Mouse (Mus musculus) forebrain, embryonic 10.5 days (tissue): ENCODE results near the gene Gprin2. TPM values are rescaled to one million over a fixed set of nuclear protein-coding genes. Genes with fewer than 3 reads are reported as not detected.

ENCODE experiments used
- DNase-seq: peaks from one replicate; pipeline ENCODE4 v3.0.0-alpha.2; 2017; ENCODE audit warnings: low spot score; ENCODE audit errors: extremely low spot score
- H3K27ac ChIP-seq: fragments of 300-500 bp; sonication (generic); 2 replicates; pipeline ENCODE4 v1.5.1; 2016; ENCODE audit warnings: mild to moderate bottlenecking
- H3K27me3 ChIP-seq: fragments of 300-500 bp; sonication (generic); 2 replicates; pipeline ENCODE4 v1.6.1; 2016; ENCODE audit warnings: mild to moderate bottlenecking; ENCODE audit not compliant: poor library complexity, severe bottlenecking
- H3K36me3 ChIP-seq: fragments of 300-500 bp; sonication (generic); replicated peaks from 2 replicates; pipeline ENCODE4 v1.6.1; 2016; ENCODE audit warnings: mild to moderate bottlenecking, moderate library complexity
- H3K4me1 ChIP-seq: fragments of 300-500 bp; sonication (generic); 2 replicates; pipeline ENCODE4 v1.6.1; 2016
- H3K4me3 ChIP-seq: fragments of 300-500 bp; sonication (generic); 2 replicates; pipeline ENCODE4 v1.5.1; 2016; ENCODE audit warnings: mild to moderate bottlenecking, moderate library complexity
- H3K9me3 ChIP-seq: fragments of 300-500 bp; sonication (generic); 2 replicates; pipeline ENCODE4 v1.6.1; 2016; ENCODE audit warnings: mild to moderate bottlenecking, moderate library complexity
- WGBS: fragments of 180-500 bp; shearing (Covaris S2); methylation state at CpG from one replicate; pipeline ENCODE4 v1.1.7; 2016; 5-methylcytosine and 5-hydroxymethylcytosine counted together
- polyA plus RNA-seq: library from polyadenylated mRNA; unstranded; fragments of >200 nt; fragmentation: Nextera tagmentation; extraction: Ambion mirVana; gene quantifications from 2 replicates; pipeline ENCODE4 v1.2.1, GENCODE M21; 2016

The Gprin2 gene
- polyA plus RNA-seq: 0.32 and 0.33 TPM in 2 replicates

DNA sequence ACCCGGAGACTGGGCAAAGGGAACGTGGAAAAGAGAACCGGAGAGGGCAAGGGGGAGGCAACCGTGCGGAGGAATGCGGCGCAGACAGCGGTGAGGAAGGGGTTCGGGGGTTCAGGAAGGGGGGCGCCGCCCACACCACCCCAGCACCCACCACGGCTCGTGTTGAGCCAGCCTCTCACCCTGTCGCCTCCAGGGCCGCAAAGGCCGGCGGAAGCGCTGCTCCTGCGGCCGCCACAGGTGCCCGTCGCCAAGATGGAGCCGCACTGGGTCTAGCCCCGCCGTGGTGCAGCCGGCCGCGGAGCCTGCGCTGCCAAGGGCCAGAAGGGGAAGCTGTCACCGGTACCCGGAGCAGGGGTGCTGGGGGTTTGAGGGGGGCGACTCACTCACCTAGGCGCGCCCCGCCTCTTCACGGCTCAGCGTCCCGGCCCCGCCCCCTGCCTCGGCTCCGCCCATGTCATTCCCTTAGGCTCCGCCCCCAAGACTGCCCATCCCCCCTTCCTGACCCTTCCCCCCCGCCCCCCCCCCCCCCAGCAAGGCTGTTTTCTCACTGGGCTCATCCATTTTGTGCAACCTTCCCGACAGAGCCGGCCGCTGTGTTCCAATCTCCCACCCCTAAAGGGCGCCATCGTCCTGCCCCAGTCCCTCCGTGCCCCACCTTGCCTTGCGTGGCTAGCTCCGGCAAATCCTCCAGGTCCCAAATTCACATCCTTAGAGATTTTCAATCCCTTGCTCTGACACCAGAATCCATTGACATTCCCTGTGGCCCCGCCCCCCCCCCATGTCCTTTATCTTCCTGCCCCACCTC lies at the start of gene Gprin2:
TSS of gene Gprin2 (minus strand) at position 423 of the 805 bp plus-strand sequence.
- 2% methylated on average over 42 of the region's 52 CpGs for WGBS
- H3K36me3 ChIP-seq: no peaks in the 10 kb centered on the region

DNA sequence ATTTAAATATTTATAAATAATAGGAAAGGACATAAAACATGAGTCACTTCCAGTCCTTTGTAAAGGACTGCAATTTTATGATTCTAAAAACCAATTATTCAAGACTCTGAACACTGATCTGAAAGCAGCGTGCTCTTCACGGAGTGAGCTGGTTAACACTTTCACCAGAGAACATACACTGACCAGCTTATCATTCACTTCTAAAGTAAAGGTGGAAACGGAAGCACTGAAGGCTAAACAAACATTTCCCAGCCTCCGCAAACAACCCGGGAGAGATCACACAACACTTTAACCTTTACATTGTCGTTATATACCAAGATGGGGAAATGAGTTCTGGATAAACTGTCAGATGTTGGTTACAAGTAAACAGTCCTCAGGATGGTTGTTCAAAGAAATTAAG lies 39.2 kb upstream of the Gprin2 start:
- Histone ChIP-seq H3K9me3 (no peaks in the 10 kb centered on the region), H3K4me3 (no peak overlapping the region), H3K27ac (no peak overlapping the region), H3K27me3 (no peaks in the 10 kb centered on the region), H3K36me3 (no peaks in the 10 kb centered on the region), H3K4me1 (no peaks in the 10 kb centered on the region)
- 94% methylated on average over 6 of the region's 6 CpGs for WGBS
- no peak for DNase-seq

More for the DNA sequence above, at the start of gene Gprin2:
- Histone ChIP-seq H3K9me3 (no peaks in the 10 kb centered on the region), H3K4me3 (peak within 1 kb of the TSS; percentile 88), H3K4me1 (peaks cover 23% of the 10 kb centered on the region), H3K27me3 (peaks cover 41% of the 10 kb centered on the region), H3K27ac (peak within 1 kb of the TSS; percentile 68)
- DNase-seq: peak; percentile 45

DNA sequence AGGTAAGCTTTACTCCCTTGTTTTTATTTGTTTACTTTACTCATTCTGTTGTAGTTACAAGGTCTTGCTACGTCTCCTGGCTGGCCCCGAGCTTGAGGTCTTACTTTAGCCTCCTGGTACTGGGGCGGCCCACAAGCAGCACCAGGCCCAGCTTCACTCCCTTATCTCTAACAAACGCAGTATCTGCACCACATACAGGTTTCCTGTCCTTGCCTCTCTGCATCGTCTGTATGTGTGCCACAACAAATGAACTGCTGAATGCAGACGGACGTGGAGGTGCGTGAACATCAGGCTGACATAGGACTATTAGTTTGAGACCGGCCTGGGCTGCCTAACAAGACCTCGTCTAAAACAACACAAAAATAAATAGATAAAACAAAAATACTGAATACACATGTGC lies 38.8 kb upstream of the Gprin2 start:
- WGBS: 93% methylated on average over 10 of the region's 10 CpGs
- no peaks in the 10 kb centered on the region for H3K4me1 ChIP-seq
- no peak overlapping the region for H3K4me3 ChIP-seq
- no peak overlapping the region for H3K27ac ChIP-seq
- no peaks in the 10 kb centered on the region for H3K27me3 ChIP-seq
- H3K9me3 ChIP-seq: no peaks in the 10 kb centered on the region
- H3K36me3 ChIP-seq: no peaks in the 10 kb centered on the region
- DNase-seq: no peak

DNA sequence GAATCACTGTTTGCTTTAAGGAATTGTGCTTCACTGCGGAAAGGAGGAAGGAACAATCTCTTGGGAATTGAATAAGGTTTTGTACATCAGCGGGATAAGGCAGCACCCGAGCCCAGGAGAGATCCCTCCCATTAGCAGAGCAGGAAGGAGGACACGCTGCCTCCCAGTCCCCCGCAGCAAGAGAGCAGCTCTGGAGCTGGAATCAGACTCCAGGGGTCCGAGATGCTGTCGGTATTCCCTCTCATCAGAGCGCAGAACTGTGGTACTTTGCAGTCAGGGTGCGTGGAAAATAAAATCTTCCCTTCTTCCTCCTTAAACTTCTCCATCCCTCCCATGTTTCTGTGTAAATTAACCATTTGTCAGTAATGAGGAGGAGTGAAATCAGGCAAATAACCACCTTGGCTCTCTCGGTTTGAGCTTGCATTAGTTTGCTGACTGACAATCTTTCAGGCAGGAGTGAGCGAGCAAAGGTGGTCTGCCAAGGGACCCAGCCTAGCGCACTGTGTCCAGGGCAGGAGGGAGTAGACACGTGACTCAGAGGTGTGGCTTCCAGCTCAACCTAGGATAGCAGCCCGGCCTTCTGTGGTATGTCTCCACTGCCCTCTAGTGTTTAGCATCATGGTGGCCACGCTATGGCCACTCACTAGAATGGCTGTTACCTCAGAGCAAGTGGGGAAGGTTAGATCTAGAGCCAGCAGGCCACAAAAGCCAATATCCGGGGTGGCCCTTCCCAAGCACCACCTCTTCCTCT lies 33.4 kb upstream of the Gprin2 start:
- no peaks in the 10 kb centered on the region for H3K27me3 ChIP-seq
- WGBS: 2% methylated on average over 16 of the region's 16 CpGs
- H3K9me3 ChIP-seq: no peaks in the 10 kb centered on the region
- peaks cover 12% of the 10 kb centered on the region for H3K4me1 ChIP-seq
- no peaks in the 10 kb centered on the region for H3K36me3 ChIP-seq
- DNase-seq: peak; percentile 77
- H3K4me3 ChIP-seq: peak overlapping the region; percentile 49
- no peak overlapping the region for H3K27ac ChIP-seq

DNA sequence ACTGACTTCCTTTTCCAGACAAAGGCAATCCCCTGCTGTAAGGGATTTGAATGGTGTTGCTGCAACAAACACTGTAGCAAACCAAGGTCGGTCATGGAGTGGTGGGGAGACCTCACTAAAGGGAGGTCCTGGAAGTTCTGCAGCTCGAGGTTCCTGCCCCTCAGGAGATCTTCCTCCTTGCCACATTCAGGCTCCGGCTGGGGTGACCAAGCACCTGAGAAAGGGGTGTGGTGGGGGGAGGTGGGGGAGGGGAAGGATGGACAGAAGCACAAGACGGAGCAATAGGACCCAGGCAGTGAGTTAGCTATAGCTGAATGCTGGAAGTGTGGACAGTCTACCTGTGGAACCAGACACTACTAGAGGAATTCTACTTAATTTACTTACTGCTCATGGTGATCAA lies 32.4 kb upstream of the Gprin2 start:
- Histone ChIP-seq H3K27me3 (no peaks in the 10 kb centered on the region), H3K27ac (no peak overlapping the region), H3K9me3 (no peaks in the 10 kb centered on the region), H3K4me3 (no peak overlapping the region), H3K4me1 (peaks cover 12% of the 10 kb centered on the region), H3K36me3 (no peaks in the 10 kb centered on the region)
- no peak for DNase-seq
- 62% methylated on average over 4 of the region's 4 CpGs for WGBS

DNA sequence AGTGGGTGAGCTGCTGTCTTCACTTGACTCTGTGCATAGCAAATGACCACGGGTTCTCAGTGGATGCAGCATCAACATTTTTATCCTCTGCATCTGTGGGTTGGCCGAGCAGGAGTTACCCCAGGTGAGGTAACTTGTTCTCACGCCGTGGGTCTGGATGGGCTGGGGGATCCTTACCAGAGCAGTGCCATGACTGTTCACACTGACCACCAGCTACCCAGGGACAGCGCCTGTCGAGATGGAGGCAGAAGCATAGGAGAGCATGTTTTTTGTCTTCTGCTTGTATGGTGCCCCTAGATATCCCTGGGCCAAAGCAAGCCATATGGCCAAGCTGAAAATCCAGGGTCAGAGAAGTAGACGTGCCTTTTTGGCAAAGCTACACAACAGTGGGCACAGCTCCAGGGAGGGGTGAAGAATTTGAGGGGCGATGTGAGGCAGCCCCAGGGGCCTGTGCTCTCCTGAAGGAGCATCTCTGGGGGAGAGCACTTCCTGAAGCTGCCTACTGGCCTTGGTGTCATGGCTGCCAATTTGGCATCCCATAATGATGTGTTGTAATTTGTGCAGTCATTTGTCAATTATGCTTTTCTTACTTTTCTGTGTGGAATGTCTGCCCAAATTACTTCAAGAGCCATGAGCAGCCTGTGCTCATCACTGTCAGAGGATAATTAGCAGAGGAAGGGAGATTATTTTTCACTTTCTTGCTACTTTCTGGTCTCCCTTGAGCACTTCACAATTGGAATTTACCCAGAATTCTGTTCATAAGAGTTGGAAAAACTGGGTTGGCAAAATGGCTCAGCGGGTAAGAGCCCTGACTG lies 31.6 kb upstream of the Gprin2 start:
- 87% methylated on average over 9 of the region's 9 CpGs for WGBS
- H3K27ac ChIP-seq: no peak overlapping the region
- H3K9me3 ChIP-seq: no peaks in the 10 kb centered on the region

DNA sequence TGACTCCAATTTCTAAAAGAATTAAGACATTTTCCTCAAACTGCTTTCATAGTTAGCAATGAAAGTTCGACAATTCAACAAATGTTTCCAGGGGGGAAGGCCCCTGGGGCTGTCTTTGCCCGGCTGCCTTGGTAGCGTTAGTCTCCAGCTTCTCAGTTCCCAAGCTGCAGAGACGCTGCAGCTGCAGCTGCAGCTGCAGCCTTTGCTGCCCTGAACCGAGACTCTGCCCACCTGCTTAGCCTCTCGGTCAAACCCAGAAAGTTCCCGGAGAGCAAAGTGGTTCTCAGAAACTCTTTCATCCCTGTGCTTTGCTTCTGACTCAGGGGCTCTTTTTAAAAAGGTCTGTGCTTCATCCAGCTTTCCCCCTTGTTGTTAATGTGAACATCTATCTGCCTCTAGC lies 30.9 kb upstream of the Gprin2 start:
- no peak for DNase-seq
- Histone ChIP-seq H3K27ac (no peak overlapping the region), H3K9me3 (no peaks in the 10 kb centered on the region), H3K27me3 (no peaks in the 10 kb centered on the region), H3K4me3 (no peak overlapping the region), H3K4me1 (peaks cover 16% of the 10 kb centered on the region), H3K36me3 (no peaks in the 10 kb centered on the region)
- 52% methylated on average over 7 of the region's 7 CpGs for WGBS

More for the DNA sequence above, 31.6 kb upstream of the Gprin2 start:
- Histone ChIP-seq H3K4me3 (no peak overlapping the region), H3K4me1 (peaks cover 12% of the 10 kb centered on the region), H3K36me3 (no peaks in the 10 kb centered on the region), H3K27me3 (no peaks in the 10 kb centered on the region)
- no peak for DNase-seq

DNA sequence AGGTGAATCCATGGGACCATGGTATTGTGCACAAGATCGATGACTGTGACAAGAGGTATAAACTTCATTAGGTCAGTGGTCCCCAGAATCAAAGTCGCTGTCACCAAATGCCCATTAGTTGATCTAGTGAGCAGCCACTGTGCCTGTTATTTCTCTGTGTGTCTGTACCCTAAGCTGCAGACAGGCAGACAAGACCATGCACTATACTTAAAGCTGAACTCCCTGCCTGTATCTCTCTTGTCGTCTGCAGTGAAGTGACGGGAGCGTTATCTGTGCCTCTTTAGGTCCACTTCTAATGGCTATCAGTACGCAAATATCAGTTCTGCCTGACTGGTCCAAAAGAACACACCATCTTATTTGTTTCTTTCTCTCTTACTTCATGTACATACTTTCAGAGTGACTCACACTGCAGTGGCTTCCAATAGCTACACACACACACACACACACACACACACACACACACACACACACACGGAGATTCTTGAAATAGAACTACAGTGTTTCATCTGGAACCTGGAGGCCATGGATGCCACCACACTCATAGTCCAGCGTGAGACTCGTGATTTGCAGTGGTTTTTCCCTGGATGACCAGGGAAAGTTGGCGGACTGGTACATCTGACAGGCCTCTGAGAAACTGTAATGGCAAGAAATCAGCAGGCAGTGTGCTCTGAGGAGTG lies 27.5 kb upstream of the Gprin2 start:
- no peaks in the 10 kb centered on the region for H3K27me3 ChIP-seq
- DNase-seq: no peak
- H3K4me1 ChIP-seq: peaks cover 6% of the 10 kb centered on the region; the same call in 1 of the 2 replicates
- H3K27ac ChIP-seq: no peak overlapping the region
- H3K9me3 ChIP-seq: no peaks in the 10 kb centered on the region
- H3K4me3 ChIP-seq: no peak overlapping the region
- WGBS: 91% methylated on average over 10 of the region's 10 CpGs
- H3K36me3 ChIP-seq: no peaks in the 10 kb centered on the region

DNA sequence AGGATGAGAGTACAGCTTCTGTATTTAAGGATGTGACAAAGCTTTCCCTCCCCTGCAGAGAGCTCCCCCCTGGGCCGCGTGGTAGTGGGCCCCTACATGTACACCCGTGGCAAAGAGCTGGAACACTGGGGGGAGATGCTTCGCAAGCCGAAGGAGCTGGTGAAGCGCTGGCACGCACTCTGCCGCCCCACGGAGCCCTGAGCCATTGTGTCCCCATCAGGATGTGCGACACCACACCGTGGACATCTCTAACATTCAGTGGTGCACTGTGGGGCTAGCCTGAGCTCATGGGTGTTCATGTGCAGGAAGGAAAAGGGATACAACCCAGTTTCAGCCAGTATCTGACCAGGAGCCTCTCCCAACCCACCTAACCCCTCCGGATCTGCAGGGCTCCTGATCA lies 26.5 kb upstream of the Gprin2 start:
- Histone ChIP-seq H3K27ac (no peak overlapping the region), H3K9me3 (no peaks in the 10 kb centered on the region), H3K36me3 (no peaks in the 10 kb centered on the region), H3K4me1 (peaks cover 4% of the 10 kb centered on the region; the same call in 1 of the 2 replicates), H3K27me3 (no peaks in the 10 kb centered on the region), H3K4me3 (no peak overlapping the region)
- 89% methylated on average over 12 of the region's 12 CpGs for WGBS
- DNase-seq: no peak

DNA sequence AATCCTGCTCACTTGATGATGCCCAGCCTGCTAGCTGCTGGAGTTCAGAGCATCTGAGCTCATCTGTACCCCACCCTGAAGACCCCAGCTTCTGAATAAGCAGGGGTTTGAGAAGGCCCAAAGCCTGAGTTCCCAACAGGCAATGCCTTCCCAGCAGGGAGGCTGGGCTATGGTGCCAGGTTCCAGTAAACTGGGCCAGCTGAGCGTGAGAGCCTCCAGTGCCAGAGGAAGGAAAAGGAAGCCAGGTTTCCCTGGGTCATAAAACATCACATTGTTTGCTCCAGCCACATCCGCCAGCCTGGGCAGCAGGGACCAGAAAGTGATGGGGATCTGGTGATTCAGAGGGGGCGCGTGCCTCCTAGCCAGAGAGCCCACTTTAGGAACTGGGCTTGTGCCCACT lies 25.1 kb upstream of the Gprin2 start:
- Histone ChIP-seq H3K36me3 (no peaks in the 10 kb centered on the region), H3K9me3 (no peaks in the 10 kb centered on the region), H3K27ac (no peak overlapping the region), H3K4me3 (no peak overlapping the region), H3K27me3 (peaks cover 5% of the 10 kb centered on the region), H3K4me1 (peaks cover 4% of the 10 kb centered on the region; the same call in 1 of the 2 replicates)
- WGBS: 87% methylated on average over 4 of the region's 4 CpGs
- DNase-seq: no peak

DNA sequence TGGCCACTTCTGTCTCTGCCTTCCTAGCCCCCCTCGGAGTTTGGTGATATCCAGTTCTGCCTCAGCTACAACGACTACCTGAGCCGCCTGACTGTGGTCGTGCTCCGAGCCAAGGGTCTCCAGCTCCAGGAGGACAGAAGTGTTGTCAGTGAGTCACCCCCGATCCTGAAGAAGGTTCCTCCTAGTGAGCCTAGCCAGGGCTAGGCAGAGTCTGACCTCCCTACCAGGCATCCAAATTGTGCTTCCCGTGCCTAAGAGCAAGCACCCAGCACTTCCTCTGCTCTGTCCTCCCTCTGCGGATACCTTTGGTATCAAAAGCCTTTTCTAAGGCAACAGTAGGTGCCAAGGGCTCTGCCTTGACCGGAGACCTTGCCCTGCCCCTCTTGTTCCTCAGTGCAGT lies 24.5 kb upstream of the Gprin2 start:
- Histone ChIP-seq H3K36me3 (no peaks in the 10 kb centered on the region), H3K9me3 (no peaks in the 10 kb centered on the region), H3K4me1 (peaks cover 4% of the 10 kb centered on the region; the same call in 1 of the 2 replicates), H3K4me3 (no peak overlapping the region), H3K27me3 (peaks cover 11% of the 10 kb centered on the region), H3K27ac (no peak overlapping the region)
- 87% methylated on average over 9 of the region's 9 CpGs for WGBS
- DNase-seq: no peak

DNA sequence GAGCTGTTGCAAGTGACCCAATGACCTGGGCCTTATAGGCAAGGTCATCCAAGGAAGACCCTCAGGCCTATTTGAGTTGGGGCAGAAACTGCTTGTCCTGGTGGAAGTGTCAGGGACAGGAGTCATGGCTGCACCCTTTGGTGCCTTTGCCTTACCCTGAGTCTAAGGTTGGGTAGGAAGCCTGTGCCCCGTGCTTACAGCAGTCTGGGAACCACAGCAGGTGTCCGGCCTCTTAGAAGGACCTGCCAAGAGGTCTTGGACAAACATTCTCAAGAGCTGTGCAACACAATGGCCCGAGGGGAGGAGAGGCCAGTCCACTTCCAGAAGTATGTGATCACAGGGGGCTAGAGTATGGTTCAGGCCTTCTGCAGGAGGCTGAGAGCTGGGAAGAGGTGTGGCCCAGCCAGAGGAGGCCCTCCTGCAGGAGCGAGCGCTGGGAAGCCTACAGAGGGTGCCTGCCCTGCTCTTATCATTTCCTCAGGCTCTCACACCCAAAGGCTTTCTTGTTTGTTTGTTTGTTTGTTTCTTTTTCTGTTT lies 22.0 kb upstream of the Gprin2 start:
- H3K9me3 ChIP-seq: no peaks in the 10 kb centered on the region
- peaks cover 36% of the 10 kb centered on the region for H3K27me3 ChIP-seq
- no peak overlapping the region for H3K27ac ChIP-seq
- H3K4me1 ChIP-seq: peaks cover 11% of the 10 kb centered on the region
- 74% methylated on average over 5 of the region's 5 CpGs for WGBS
- no peak overlapping the region for H3K4me3 ChIP-seq
- no peaks in the 10 kb centered on the region for H3K36me3 ChIP-seq
- DNase-seq: no peak
